Mouse (Mus musculus) MEL (cell line): Measurements from ENCODE around the gene Flad1.

Experiments
- GATA1 ChIP-seq: IDR thresholded peaks from 2 replicates; pipeline ENCODE4 v1.6.1; 2011; ENCODE audit warnings: low read depth, low read length, improper control_type of control experiment
- POLR2A ChIP-seq, 2 experiments: IDR thresholded peaks; 2 replicates each; pipeline ENCODE4 v1.6.1; 2011 to 2012; ENCODE audit warnings: low read length in 2 of 2, mild to moderate bottlenecking in 2 of 2, control low read depth in 1 of 2, improper control_type of control experiment in 1 of 2, low read depth in 1 of 2, moderate library complexity in 1 of 2; ENCODE audit not compliant: control insufficient read depth in 1 of 2, insufficient read depth in 1 of 2, poor library complexity in 1 of 2

GRCm38 (mm10) chr3:89359630-89360029 lies 52.0 kb downstream of the Flad1 start:
- TF ChIP-seq GATA1 (no peak), POLR2A (IDR thresholded peaks at IDR 0.05; ENCODE audit: control insufficient read depth in 1 of 2, insufficient read depth in 1 of 2, low read depth in 1 of 2, low read length in 2 of 2, poor library complexity in 1 of 2) (no peak)
